Mouse (Mus musculus): ENCODE measurements around the gene Chchd1. TPM values are rescaled to one million over a fixed set of nuclear protein-coding genes. Genes with fewer than 3 reads are reported as not detected.

Gene Chchd1
- polyA plus RNA-seq, 1 experiment, result 54.0 TPM

DNA sequence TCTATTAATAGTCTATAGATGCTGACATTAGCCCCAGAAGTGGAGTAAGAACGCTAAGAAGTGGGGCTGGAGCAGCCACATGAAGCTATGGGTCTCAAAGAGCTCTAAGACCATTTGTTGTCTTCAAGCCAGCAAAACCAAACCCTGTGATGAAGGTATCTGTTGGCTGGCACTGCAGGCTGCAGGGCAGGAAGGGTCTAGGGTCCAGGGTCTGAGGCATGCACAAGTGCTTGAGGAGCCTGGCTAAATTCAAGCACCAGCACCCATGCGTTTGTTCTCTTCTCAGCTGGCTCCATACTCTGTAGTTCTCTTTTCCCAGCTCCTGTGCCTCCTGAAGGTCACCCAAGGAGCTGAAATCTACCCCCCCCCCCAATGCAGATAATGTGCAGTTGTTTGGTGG, 32.2 kb downstream of the Chchd1 start:
- Histone ChIP-seq H3K4me3 (ENCODE audit: insufficient read depth, low read depth, low read length) (no peak overlapping the region), H3K27me3 (replicated peaks; ENCODE audit: control insufficient read depth, insufficient read depth, low read length) (no peaks in the 10 kb centered on the region), H3K36me3 (ENCODE audit: control insufficient read depth, insufficient read depth, low read length) (0 out of 2 replicates have a peak, but pooled peaks cover 2% of the 10 kb centered on the region), H3K4me1 (ENCODE audit: control insufficient read depth, insufficient read depth, low read length) (peaks cover 3% of the 10 kb centered on the region; the same call in 1 of the 2 replicates), H3K27ac (ENCODE audit: insufficient read depth, low read depth, low read length) (no peak overlapping the region)
- no peak for DNase-seq
- TF ChIP-seq CTCF (conservative IDR thresholded peaks at IDR 0.05; ENCODE audit: insufficient read depth, insufficient read length, low read depth, low read length), result no peak
- no peak for TF ChIP-seq POLR2A (IDR thresholded peaks at IDR 0.05; ENCODE audit: low read depth, low read length)
- 45% methylated on average over 2 of the region's 2 CpGs for WGBS

DNA sequence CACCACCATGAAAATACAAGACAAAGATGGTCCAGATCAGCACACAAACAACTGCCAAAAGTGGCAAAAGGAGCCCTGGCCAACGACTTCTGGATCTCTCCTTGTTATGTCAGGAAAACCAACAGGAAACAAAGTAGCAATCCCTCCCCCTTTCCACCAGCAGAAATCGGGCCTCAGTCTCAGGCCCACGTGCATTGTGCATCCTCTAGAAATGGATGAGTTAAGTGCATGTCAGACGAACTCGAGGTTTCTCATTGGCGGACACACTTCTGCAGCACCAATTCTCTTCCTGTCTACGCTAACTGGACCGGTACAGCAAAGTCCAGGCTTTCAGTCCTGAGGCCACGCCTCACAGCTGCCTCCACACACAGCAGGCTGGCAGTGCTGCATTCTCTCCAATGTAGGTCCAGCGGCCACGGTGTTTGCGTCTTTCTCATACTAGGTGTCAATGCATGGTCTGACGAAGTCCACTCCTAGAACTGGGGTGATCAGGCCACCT, 33.1 kb downstream of the Chchd1 start:
- H3K36me3 ChIP-seq (ENCODE audit: control insufficient read depth, insufficient read depth, low read length), result 0 out of 2 replicates have a peak, but pooled peaks cover 2% of the 10 kb centered on the region
- H3K27me3 ChIP-seq (replicated peaks; ENCODE audit: control insufficient read depth, insufficient read depth, low read length), result no peaks in the 10 kb centered on the region
- no peak overlapping the region for H3K4me3 ChIP-seq (ENCODE audit: insufficient read depth, low read depth, low read length)
- DNase-seq, result no peak
- TF ChIP-seq CTCF (conservative IDR thresholded peaks at IDR 0.05; ENCODE audit: insufficient read depth, insufficient read length, low read depth, low read length) (no peak), POLR2A (IDR thresholded peaks at IDR 0.05; ENCODE audit: low read depth, low read length) (no peak)
- peaks cover 3% of the 10 kb centered on the region; the same call in 1 of the 2 replicates for H3K4me1 ChIP-seq (ENCODE audit: control insufficient read depth, insufficient read depth, low read length)
- no peak overlapping the region for H3K27ac ChIP-seq (ENCODE audit: insufficient read depth, low read depth, low read length)
- WGBS, result 74% methylated on average over 13 of the region's 13 CpGs

DNA sequence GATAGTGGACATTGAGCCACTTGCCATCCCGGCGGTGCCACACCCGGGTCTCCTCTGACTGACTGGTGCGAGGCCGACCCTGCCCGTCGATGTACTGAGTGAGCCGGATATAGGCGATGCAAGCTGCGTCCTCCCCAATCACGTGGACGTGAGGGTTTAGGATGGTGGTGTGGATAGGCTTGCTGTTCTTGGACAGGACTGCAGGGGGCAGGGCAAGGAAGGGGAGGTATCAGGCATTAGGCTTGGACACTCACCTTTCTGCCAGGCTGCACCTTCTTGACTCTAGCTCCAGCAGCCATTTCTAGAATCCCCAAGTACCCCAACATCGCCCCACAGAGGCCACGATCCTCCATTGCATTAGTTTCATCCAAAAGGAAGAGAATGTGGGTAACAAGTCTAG, 34.5 kb downstream of the Chchd1 start:
- Histone ChIP-seq H3K36me3 (ENCODE audit: control insufficient read depth, insufficient read depth, low read length) (0 out of 2 replicates have a peak, but pooled peaks cover 2% of the 10 kb centered on the region), H3K27ac (ENCODE audit: insufficient read depth, low read depth, low read length) (no peak overlapping the region), H3K4me1 (ENCODE audit: control insufficient read depth, insufficient read depth, low read length) (peaks cover 3% of the 10 kb centered on the region; the same call in 1 of the 2 replicates), H3K4me3 (ENCODE audit: insufficient read depth, low read depth, low read length) (no peak overlapping the region), H3K27me3 (replicated peaks; ENCODE audit: control insufficient read depth, insufficient read depth, low read length) (no peaks in the 10 kb centered on the region)
- TF ChIP-seq CTCF (conservative IDR thresholded peaks at IDR 0.05; ENCODE audit: insufficient read depth, insufficient read length, low read depth, low read length) (peak; percentile 89), POLR2A (IDR thresholded peaks at IDR 0.05; ENCODE audit: low read depth, low read length) (no peak)
- DNase-seq, result peak; percentile 75
- 21% methylated on average over 14 of the region's 14 CpGs for WGBS

DNA sequence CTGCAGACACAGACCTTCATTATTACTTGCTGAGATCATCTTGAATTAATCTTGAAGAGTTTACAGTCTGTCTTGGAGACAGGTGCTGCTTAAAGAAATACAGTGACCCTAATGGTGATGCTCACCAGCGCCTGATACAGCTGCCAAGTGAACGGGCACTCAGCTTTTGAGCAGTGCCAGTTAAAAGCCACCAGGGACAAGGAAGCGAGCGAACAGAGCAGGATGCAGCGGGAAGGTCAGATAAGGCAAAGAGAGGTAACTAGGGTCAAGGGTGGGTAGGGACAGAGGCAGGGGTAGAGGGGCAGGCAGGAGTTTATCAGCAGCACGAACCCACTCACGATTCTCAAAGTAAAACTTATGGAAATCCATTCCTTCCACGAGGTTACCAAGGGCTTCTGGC, 35.7 kb downstream of the Chchd1 start:
- Histone ChIP-seq H3K36me3 (ENCODE audit: control insufficient read depth, insufficient read depth, low read length) (peaks cover 2% of the 10 kb centered on the region; the same call in 1 of the 2 replicates), H3K27me3 (replicated peaks; ENCODE audit: control insufficient read depth, insufficient read depth, low read length) (no peaks in the 10 kb centered on the region), H3K27ac (ENCODE audit: insufficient read depth, low read depth, low read length) (no peak overlapping the region), H3K4me3 (ENCODE audit: insufficient read depth, low read depth, low read length) (no peak overlapping the region), H3K4me1 (ENCODE audit: control insufficient read depth, insufficient read depth, low read length) (no peaks in the 10 kb centered on the region)
- TF ChIP-seq CTCF (conservative IDR thresholded peaks at IDR 0.05; ENCODE audit: insufficient read depth, insufficient read length, low read depth, low read length) (no peak), POLR2A (IDR thresholded peaks at IDR 0.05; ENCODE audit: low read depth, low read length) (no peak)
- WGBS, result 88% methylated on average over 8 of the region's 8 CpGs
- no peak for DNase-seq

DNA sequence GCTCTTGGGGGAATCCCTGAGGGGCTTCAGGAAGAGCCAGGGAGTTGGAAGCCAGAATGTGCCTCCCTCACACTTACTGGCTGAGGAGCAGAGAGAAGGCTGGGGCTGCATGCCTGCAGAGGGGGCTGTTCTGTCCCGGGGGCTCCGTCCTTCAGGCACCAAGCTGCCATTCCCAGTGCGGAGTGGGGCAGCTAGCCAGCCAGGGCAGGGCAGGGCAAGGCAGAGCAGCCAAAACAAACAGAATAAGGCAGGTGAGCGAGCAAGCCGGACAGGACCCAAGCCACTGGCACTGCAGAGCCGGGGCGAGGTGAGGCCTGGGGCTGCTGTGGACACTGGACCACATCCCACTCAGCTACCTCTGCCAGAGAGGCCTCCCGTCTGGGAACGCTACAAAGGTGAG, 38.5 kb downstream of the Chchd1 start:
- Histone ChIP-seq H3K4me1 (ENCODE audit: control insufficient read depth, insufficient read depth, low read length) (no peaks in the 10 kb centered on the region), H3K27me3 (replicated peaks; ENCODE audit: control insufficient read depth, insufficient read depth, low read length) (no peaks in the 10 kb centered on the region), H3K36me3 (ENCODE audit: control insufficient read depth, insufficient read depth, low read length) (peaks cover 6% of the 10 kb centered on the region), H3K4me3 (ENCODE audit: insufficient read depth, low read depth, low read length) (no peak overlapping the region), H3K27ac (ENCODE audit: insufficient read depth, low read depth, low read length) (no peak overlapping the region)
- peak; percentile 31 for DNase-seq
- TF ChIP-seq POLR2A (IDR thresholded peaks at IDR 0.05; ENCODE audit: low read depth, low read length) (no peak), CTCF (conservative IDR thresholded peaks at IDR 0.05; ENCODE audit: insufficient read depth, insufficient read length, low read depth, low read length) (no peak)
- 56% methylated on average over 9 of the region's 9 CpGs for WGBS

DNA sequence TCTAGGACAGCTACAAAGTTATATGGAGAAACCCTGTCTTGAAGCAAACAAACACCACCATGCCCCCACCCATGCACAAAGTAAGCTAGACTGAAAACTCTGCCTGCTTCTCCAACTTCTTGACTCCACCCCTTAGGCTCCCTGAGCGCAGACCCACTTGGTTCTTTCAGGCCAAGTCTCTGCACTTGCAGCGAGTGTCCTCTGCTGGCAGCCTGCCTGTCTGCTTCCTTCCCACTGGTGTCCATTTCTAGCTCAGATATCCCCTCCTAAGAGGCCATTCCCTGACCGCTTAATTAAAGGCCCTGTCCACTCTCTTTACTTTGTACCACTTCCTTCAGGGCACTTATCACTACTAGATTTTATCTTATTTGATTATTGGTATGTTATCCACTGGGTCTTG, 40.8 kb downstream of the Chchd1 start:
- Histone ChIP-seq H3K27me3 (replicated peaks; ENCODE audit: control insufficient read depth, insufficient read depth, low read length) (no peaks in the 10 kb centered on the region), H3K36me3 (ENCODE audit: control insufficient read depth, insufficient read depth, low read length) (peaks cover 6% of the 10 kb centered on the region), H3K27ac (ENCODE audit: insufficient read depth, low read depth, low read length) (no peak overlapping the region), H3K4me1 (ENCODE audit: control insufficient read depth, insufficient read depth, low read length) (no peaks in the 10 kb centered on the region), H3K4me3 (ENCODE audit: insufficient read depth, low read depth, low read length) (no peak overlapping the region)
- 0 out of 2 replicates have a peak, but pooled peaks have one; percentile 12 for TF ChIP-seq CTCF (conservative IDR thresholded peaks at IDR 0.05; ENCODE audit: insufficient read depth, insufficient read length, low read depth, low read length)
- no peak for TF ChIP-seq POLR2A (IDR thresholded peaks at IDR 0.05; ENCODE audit: low read depth, low read length)
- 53% methylated on average over 3 of the region's 3 CpGs for WGBS
- DNase-seq, result peak; percentile 54

DNA sequence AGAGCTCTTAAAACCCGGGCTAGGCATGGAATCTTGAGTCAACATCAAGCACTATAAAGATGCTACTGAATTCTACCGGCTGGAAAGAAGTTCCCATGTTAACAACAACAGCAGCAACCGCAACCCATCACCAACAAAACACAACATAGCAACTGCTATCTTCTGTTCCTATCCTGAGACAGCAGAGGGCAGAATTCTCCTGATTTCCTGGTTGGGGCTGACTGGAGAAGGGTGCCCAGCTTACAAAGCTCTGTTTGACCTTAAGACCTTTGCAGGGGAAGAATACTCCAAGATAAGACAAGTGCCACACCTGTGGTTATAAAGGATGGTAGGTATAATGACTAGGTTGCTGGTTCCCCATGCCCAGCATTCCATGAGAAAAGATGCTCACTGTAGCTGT, 44.1 kb downstream of the Chchd1 start:
- WGBS, result 82% methylated on average over 3 of the region's 3 CpGs
- Histone ChIP-seq H3K27ac (ENCODE audit: insufficient read depth, low read depth, low read length) (no peak overlapping the region), H3K4me1 (ENCODE audit: control insufficient read depth, insufficient read depth, low read length) (peaks cover 3% of the 10 kb centered on the region; the same call in 1 of the 2 replicates), H3K4me3 (ENCODE audit: insufficient read depth, low read depth, low read length) (no peak overlapping the region), H3K27me3 (replicated peaks; ENCODE audit: control insufficient read depth, insufficient read depth, low read length) (no peaks in the 10 kb centered on the region), H3K36me3 (ENCODE audit: control insufficient read depth, insufficient read depth, low read length) (peaks cover 4% of the 10 kb centered on the region)
- no peak for DNase-seq
- peak; percentile 29; the same call in 1 of the 2 replicates for TF ChIP-seq CTCF (conservative IDR thresholded peaks at IDR 0.05; ENCODE audit: insufficient read depth, insufficient read length, low read depth, low read length)
- no peak for TF ChIP-seq POLR2A (IDR thresholded peaks at IDR 0.05; ENCODE audit: low read depth, low read length)
